Mouse (Mus musculus): ENCODE measurements around the gene Sufu. TPM values are rescaled to one million over a fixed set of nuclear protein-coding genes. Genes with fewer than 3 reads are reported as not detected.

Sufu gene
- polyA plus RNA-seq, 1 experiment from 2014 or later: 33.2 TPM

DNA sequence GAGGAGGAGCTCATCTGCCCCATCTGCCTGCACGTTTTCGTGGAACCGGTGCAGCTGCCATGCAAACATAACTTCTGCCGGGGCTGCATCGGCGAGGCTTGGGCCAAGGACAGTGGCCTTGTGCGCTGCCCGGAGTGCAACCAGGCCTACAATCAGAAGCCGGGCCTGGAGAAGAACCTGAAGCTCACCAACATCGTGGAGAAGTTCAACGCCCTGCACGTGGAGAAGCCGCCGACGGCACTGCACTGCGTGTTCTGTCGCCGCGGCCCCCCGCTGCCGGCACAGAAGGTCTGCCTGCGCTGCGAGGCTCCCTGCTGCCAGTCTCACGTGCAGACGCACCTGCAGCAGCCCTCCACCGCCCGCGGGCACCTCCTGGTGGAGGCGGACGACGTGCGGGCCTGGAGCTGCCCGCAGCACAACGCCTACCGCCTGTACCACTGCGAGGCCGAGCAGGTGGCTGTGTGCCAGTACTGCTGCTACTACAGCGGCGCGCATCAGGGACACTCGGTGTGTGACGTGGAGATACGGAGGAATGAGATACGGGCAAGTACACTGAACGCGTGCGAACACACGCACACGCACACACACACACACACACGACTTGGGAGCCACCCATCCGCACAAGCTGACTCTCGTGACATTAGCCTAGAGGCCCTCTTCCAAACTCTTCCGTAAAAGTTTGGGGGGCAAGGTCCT, 105.9 kb downstream of the Sufu start:
- Histone ChIP-seq H3K9me3 (ENCODE audit: control insufficient read depth, low read length) (no peaks in the 10 kb centered on the region), H3K27me3 (ENCODE audit: control insufficient read depth, insufficient read depth, low read length) (no peaks in the 10 kb centered on the region), H3K9ac (ENCODE audit: low read depth, low read length) (peak overlapping the region; percentile 94), H3K4me2 (replicated peaks; ENCODE audit: low read depth, low read length) (peak overlapping the region; percentile 92), H3K27ac (ENCODE audit: low read depth, low read length) (peak overlapping the region; percentile 100), H3K4me3 (ENCODE audit: low read depth, low read length) (peak overlapping the region; percentile 87), H3K36me3 (ENCODE audit: control insufficient read depth, insufficient read depth, low read length) (0 out of 2 replicates have a peak, but pooled peaks cover 2% of the 10 kb centered on the region), H3K4me1 (replicated peaks; ENCODE audit: control insufficient read depth, insufficient read depth, low read length) (peaks cover 24% of the 10 kb centered on the region)
- ATAC-seq (ENCODE audit: low FRiP score) (no peak), DNase-seq (ENCODE audit: low spot score) (peak; percentile 75)
- under 1% methylated on average over 53 of the region's 53 CpGs for WGBS

DNA sequence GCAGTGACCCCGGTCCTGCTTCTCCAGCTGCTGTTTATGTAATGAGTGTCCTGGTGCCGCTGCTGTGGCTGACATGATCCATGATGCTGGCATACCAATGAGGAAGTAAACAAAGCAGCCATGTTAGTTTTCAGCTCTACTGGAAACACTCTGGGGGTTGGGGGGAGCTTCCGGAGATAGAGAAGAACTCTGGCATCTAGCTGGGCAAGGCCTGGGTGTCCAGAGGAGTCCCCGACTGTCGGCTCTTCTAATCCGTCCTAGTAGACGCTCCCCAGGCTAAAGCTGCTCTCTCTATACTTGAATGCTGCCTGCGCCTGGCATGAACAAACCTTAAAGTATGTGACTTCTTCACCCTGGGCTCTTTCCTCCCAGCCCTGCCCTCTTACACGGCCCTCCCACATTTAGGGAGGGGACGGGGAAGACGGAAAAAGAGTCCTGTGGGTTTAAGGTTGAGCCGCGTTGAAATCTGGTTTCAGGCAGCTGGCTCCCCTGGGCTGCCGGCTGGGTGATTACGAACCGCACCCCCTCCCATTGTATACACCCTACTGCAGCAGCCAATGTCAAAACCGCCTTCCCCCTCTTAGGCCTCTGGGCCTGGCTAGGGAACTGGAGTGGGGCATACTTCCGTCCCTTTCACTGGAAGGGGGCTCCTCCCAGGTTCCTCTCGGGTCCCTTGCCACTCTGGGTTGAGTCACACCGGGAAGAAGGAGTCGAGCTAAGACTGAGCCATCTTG, 106.8 kb downstream of the Sufu start:
- ATAC-seq (ENCODE audit: low FRiP score): no peak
- Histone ChIP-seq H3K4me2 (replicated peaks; ENCODE audit: low read depth, low read length) (peak overlapping the region; percentile 92), H3K9ac (ENCODE audit: low read depth, low read length) (peak overlapping the region; percentile 94), H3K4me1 (replicated peaks; ENCODE audit: control insufficient read depth, insufficient read depth, low read length) (peaks cover 29% of the 10 kb centered on the region), H3K4me3 (ENCODE audit: low read depth, low read length) (peak overlapping the region; percentile 87), H3K27ac (ENCODE audit: low read depth, low read length) (peak overlapping the region; percentile 100), H3K36me3 (ENCODE audit: control insufficient read depth, insufficient read depth, low read length) (0 out of 2 replicates have a peak, but pooled peaks cover 2% of the 10 kb centered on the region), H3K9me3 (ENCODE audit: control insufficient read depth, low read length) (no peaks in the 10 kb centered on the region), H3K27me3 (ENCODE audit: control insufficient read depth, insufficient read depth, low read length) (no peaks in the 10 kb centered on the region)
- DNase-seq (ENCODE audit: low spot score): peak; percentile 72
- WGBS: under 1% methylated on average over 21 of the region's 21 CpGs

DNA sequence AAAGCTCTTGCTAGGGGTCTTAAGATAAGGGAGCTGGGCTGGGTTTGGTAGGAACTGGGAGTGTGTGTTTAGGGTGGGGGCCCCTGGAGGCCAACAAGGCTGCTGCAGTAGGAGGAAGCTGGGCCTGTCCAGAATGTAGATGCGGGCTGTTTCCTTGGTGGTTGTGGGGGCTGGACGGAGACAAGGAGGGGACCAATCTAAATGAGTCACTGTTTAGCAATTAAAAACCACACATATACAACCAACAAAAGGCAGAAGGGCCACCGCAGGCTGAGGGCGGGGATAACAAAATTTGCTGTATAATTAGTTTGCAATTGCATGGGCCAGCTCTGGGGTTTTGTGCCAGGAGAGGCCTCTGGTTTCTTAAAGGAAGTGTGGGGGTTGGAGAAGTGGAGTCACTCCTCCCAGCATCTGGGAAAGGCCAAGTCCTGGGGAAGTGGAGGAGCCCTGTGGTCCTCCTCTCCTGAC, 107.4 kb downstream of the Sufu start:
- H3K27me3 ChIP-seq (ENCODE audit: control insufficient read depth, insufficient read depth, low read length): no peaks in the 10 kb centered on the region
- no peak for DNase-seq (ENCODE audit: low spot score)
- peaks cover 32% of the 10 kb centered on the region for H3K4me1 ChIP-seq (replicated peaks; ENCODE audit: control insufficient read depth, insufficient read depth, low read length)
- H3K4me2 ChIP-seq (replicated peaks; ENCODE audit: low read depth, low read length): peak overlapping the region; percentile 92
- H3K9ac ChIP-seq (ENCODE audit: low read depth, low read length): peak overlapping the region; percentile 94
- H3K4me3 ChIP-seq (ENCODE audit: low read depth, low read length): peak overlapping the region; percentile 87
- 4% methylated on average over 4 of the region's 4 CpGs for WGBS
- no peaks in the 10 kb centered on the region for H3K9me3 ChIP-seq (ENCODE audit: control insufficient read depth, low read length)
- H3K36me3 ChIP-seq (ENCODE audit: control insufficient read depth, insufficient read depth, low read length): 0 out of 2 replicates have a peak, but pooled peaks cover 2% of the 10 kb centered on the region
- no peak for ATAC-seq (ENCODE audit: low FRiP score)
- H3K27ac ChIP-seq (ENCODE audit: low read depth, low read length): peak overlapping the region; percentile 100

DNA sequence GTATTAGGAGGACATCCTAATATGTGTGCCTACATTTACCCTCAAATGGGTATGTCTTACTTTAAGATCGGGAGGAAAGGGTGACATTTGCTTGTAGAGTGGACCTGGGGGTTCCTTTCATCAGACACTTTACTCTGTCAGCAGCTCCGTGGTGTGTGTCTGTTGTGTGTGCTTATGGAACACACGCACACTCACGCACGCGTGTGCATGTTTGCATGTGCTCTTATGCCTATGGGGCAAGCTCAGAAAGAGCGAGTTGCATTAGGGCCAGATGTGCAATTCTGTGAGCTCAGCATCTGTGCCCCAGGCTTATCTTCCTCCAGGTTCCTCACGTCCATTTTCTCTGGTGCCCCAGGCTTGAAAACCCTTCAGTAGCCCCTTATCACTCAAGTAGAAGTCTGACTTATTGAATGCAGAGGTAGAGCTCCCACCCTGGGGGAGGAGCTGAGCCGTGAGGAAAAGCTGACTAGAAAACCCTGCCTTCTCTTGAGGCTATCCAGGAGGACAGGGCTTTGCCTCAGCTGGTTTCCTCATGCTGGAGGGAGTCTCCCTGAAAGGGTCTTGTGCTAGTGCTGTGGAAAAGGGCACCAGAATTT, 108.2 kb downstream of the Sufu start:
- peak overlapping the region; percentile 100 for H3K27ac ChIP-seq (ENCODE audit: low read depth, low read length)
- 60% methylated on average over 9 of the region's 9 CpGs for WGBS
- H3K4me1 ChIP-seq (replicated peaks; ENCODE audit: control insufficient read depth, insufficient read depth, low read length): peaks cover 32% of the 10 kb centered on the region

DNA sequence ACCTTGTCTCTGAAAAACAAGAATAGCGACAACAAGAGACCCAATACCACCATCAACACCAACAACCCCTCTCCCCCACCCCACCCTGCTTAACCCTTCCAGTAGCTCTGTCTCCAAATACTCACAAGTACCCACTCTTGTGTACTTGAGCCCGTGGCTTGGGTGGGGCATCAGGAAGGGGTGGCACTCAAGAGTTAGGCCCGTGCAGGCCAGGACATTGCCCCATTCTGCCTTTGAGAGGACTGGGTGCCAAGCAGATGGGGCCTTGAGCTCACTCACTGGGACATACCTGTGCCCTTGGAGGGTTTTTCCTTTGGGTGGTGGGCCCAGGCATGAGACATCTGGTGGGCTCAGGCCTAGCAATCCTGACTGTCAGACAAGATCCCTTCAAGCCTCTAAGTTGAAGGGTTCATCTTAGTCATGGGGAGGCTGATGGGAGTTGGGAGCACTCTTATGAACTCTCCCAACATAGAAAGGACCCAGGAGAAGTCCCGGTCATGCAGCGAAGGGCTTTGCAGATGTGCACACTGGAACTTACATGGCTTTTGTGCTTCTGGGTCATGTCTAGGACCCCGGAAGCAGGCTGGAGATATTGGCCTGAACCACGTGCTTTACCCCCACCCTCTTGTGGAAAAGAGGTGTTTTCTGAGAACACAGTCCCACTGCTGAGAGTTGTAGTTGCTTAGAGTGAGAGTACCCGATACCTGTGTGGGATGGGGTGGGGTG, 109.1 kb downstream of the Sufu start:
- Histone ChIP-seq H3K4me1 (replicated peaks; ENCODE audit: control insufficient read depth, insufficient read depth, low read length) (peaks cover 32% of the 10 kb centered on the region), H3K4me3 (ENCODE audit: low read depth, low read length) (peak overlapping the region; percentile 87), H3K9ac (ENCODE audit: low read depth, low read length) (peak overlapping the region; percentile 75), H3K9me3 (ENCODE audit: control insufficient read depth, low read length) (no peaks in the 10 kb centered on the region), H3K27me3 (ENCODE audit: control insufficient read depth, insufficient read depth, low read length) (no peaks in the 10 kb centered on the region), H3K4me2 (replicated peaks; ENCODE audit: low read depth, low read length) (peak overlapping the region; percentile 92), H3K36me3 (ENCODE audit: control insufficient read depth, insufficient read depth, low read length) (0 out of 2 replicates have a peak, but pooled peaks cover 5% of the 10 kb centered on the region), H3K27ac (ENCODE audit: low read depth, low read length) (peak overlapping the region; percentile 93; the same call in 1 of the 2 replicates)
- ATAC-seq (ENCODE audit: low FRiP score): no peak
- 73% methylated on average over 8 of the region's 8 CpGs for WGBS
- no peak for DNase-seq (ENCODE audit: low spot score)

More for the DNA sequence above, 108.2 kb downstream of the Sufu start:
- Histone ChIP-seq H3K36me3 (ENCODE audit: control insufficient read depth, insufficient read depth, low read length) (0 out of 2 replicates have a peak, but pooled peaks cover 3% of the 10 kb centered on the region), H3K27me3 (ENCODE audit: control insufficient read depth, insufficient read depth, low read length) (no peaks in the 10 kb centered on the region), H3K4me3 (ENCODE audit: low read depth, low read length) (peak overlapping the region; percentile 87), H3K9me3 (ENCODE audit: control insufficient read depth, low read length) (no peaks in the 10 kb centered on the region), H3K9ac (ENCODE audit: low read depth, low read length) (peak overlapping the region; percentile 94), H3K4me2 (replicated peaks; ENCODE audit: low read depth, low read length) (peak overlapping the region; percentile 92)
- DNase-seq (ENCODE audit: low spot score) (no peak), ATAC-seq (ENCODE audit: low FRiP score) (no peak)

DNA sequence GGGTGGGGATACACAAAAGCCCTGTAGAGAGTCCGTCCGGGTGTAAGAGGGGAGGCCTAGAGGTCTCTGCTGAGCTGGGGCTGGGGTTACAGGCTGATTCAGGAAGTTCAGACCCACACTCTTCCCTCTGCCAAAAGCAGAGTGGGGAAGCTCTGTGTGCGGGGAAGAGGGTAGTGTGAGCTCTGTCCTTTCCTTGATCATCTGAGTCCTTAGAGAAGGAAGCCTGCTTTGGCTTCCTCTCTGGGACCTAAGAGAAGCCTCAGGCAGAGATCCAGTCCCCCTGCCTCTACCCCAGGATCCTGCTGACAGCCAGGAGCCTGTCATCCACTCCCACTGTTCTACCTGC, 109.6 kb downstream of the Sufu start:
- ATAC-seq (ENCODE audit: low FRiP score) (no peak), DNase-seq (ENCODE audit: low spot score) (no peak)
- Histone ChIP-seq H3K9me3 (ENCODE audit: control insufficient read depth, low read length) (no peaks in the 10 kb centered on the region), H3K36me3 (ENCODE audit: control insufficient read depth, insufficient read depth, low read length) (0 out of 2 replicates have a peak, but pooled peaks cover 5% of the 10 kb centered on the region), H3K4me3 (ENCODE audit: low read depth, low read length) (peak overlapping the region; percentile 87), H3K9ac (ENCODE audit: low read depth, low read length) (peak overlapping the region; percentile 75), H3K27me3 (ENCODE audit: control insufficient read depth, insufficient read depth, low read length) (no peaks in the 10 kb centered on the region), H3K27ac (ENCODE audit: low read depth, low read length) (peak overlapping the region; percentile 93), H3K4me2 (replicated peaks; ENCODE audit: low read depth, low read length) (peak overlapping the region; percentile 92), H3K4me1 (replicated peaks; ENCODE audit: control insufficient read depth, insufficient read depth, low read length) (peaks cover 32% of the 10 kb centered on the region)
- 54% methylated on average over 3 of the region's 3 CpGs for WGBS

DNA sequence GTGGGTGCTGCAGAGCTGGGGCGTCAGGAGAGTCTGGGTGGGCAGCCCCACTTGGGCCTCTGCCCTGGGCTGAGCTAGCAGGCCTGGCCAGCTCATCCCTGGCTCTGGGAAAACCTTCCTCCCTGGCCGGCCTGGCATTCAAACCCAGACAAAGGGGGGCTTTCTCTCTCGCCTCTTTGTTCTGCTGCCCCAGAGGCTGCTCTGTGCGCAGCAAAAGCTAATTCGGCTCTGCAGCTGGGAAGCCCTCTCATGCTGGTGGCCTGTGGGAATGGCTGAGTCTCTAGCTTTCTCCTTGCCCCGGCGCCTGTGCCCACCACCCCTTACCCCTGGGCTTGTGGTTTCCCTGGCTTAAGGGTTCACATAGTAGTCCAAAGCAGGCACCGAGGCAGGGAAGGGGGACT, 110.5 kb downstream of the Sufu start:
- Histone ChIP-seq H3K27ac (ENCODE audit: low read depth, low read length) (peak overlapping the region; percentile 93), H3K4me2 (replicated peaks; ENCODE audit: low read depth, low read length) (peak overlapping the region; percentile 92), H3K9ac (ENCODE audit: low read depth, low read length) (peak overlapping the region; percentile 75), H3K4me3 (ENCODE audit: low read depth, low read length) (peak overlapping the region; percentile 87), H3K27me3 (ENCODE audit: control insufficient read depth, insufficient read depth, low read length) (no peaks in the 10 kb centered on the region), H3K36me3 (ENCODE audit: control insufficient read depth, insufficient read depth, low read length) (0 out of 2 replicates have a peak, but pooled peaks cover 5% of the 10 kb centered on the region), H3K9me3 (ENCODE audit: control insufficient read depth, low read length) (no peaks in the 10 kb centered on the region), H3K4me1 (replicated peaks; ENCODE audit: control insufficient read depth, insufficient read depth, low read length) (peaks cover 32% of the 10 kb centered on the region)
- WGBS: 30% methylated on average over 8 of the region's 8 CpGs
- DNase-seq (ENCODE audit: low spot score): peak; percentile 71
- ATAC-seq (ENCODE audit: low FRiP score): peak; percentile 43; the same call in 1 of the 2 replicates

DNA sequence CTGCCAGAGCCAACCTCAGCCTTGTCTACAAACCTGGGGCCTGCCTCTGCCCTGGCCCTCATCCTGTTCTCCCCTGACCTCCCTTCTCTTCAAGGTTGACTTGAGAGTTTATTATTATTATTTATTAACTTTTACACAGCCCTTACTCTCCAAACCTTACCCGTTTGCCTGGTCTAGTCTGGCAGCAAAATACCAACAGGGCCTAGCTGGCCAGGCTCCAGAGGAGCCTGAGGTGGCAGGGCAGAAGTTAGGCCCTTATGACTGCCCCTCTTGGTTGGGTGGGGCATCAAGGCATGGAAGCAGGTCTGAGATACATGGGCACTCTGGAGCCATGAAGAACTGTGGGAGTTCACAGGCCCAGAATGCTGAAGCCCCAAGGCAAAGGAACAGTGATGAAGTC, 111.1 kb downstream of the Sufu start:
- peak overlapping the region; percentile 93 for H3K27ac ChIP-seq (ENCODE audit: low read depth, low read length)
- 96% methylated on average over 1 of the region's 1 CpGs for WGBS
- H3K4me2 ChIP-seq (replicated peaks; ENCODE audit: low read depth, low read length): peak overlapping the region; percentile 92; the same call in 1 of the 2 replicates
- no peaks in the 10 kb centered on the region for H3K9me3 ChIP-seq (ENCODE audit: control insufficient read depth, low read length)
- DNase-seq (ENCODE audit: low spot score) (no peak), ATAC-seq (ENCODE audit: low FRiP score) (no peak)
- peaks cover 7% of the 10 kb centered on the region for H3K36me3 ChIP-seq (ENCODE audit: control insufficient read depth, insufficient read depth, low read length)
- H3K9ac ChIP-seq (ENCODE audit: low read depth, low read length): peak overlapping the region; percentile 75
- no peaks in the 10 kb centered on the region for H3K27me3 ChIP-seq (ENCODE audit: control insufficient read depth, insufficient read depth, low read length)
- H3K4me1 ChIP-seq (replicated peaks; ENCODE audit: control insufficient read depth, insufficient read depth, low read length): peaks cover 32% of the 10 kb centered on the region
- H3K4me3 ChIP-seq (ENCODE audit: low read depth, low read length): no peak overlapping the region

Measured in hindbrain, embryonic 11.5 days (tissue).